Mouse (Mus musculus) activated CD4-positive, CD25-positive, alpha-beta regulatory T cell, adult 4 months (primary cell): ENCODE results near the gene Rhox3c. TPM values are rescaled to one million over a fixed set of nuclear protein-coding genes. Genes with fewer than 3 reads are reported as not detected.
"Not testable (repeated sequence)": the region's sequence is repeated elsewhere in the genome, so short reads cannot be mapped to it uniquely, and the experiment has no call there.

Experiments
- ATAC-seq: one replicate; pipeline ENCODE4 v1.8.0; 2017
- polyA plus RNA-seq, 2 experiments: library from polyadenylated mRNA; unstranded; fragments of 100-300 nt; shearing (Covaris generic); gene quantifications; one replicate each; pipeline ENCODE4 v1.2.1; 2017

The Rhox3c gene
- not detected for polyA plus RNA-seq

GRCm38 (mm10) chrX:37458285-37458684 is at the start of gene Rhox3c:
Gene Rhox3c, plus strand, starts transcription at chrX:37458585.
- not testable (repeated sequence) for ATAC-seq

GRCm38 (mm10) chrX:37411767-37412166 is 46.6 kb upstream of the Rhox3c start, which contains the start of gene Rhox2b:
Gene Rhox2b, plus strand, starts transcription at chrX:37412067.
- not testable (repeated sequence) for ATAC-seq

- not testable (repeated sequence) for ATAC-seq
These were observed 26.2 kb upstream of the Rhox3c start, which contains the start of gene Rhox4b for GRCm38 (mm10) chrX:37432194-37432593. Gene Rhox4b, plus strand, starts transcription at chrX:37432494.

- not testable (repeated sequence) for ATAC-seq
These were observed 5.0 kb upstream of the Rhox3c start, which contains the start of gene Rhox2c for GRCm38 (mm10) chrX:37453380-37453779. Gene Rhox2c, plus strand, starts transcription at chrX:37453680.

- not testable (repeated sequence) for ATAC-seq
These were observed 21.7 kb downstream of the Rhox3c start, which contains the start of gene Rhox4c for GRCm38 (mm10) chrX:37480037-37480436. Gene Rhox4c, plus strand, starts transcription at chrX:37480337.

- ATAC-seq: not testable (repeated sequence)
These were observed 55.7 kb downstream of the Rhox3c start, which contains the start of gene Rhox4d for GRCm38 (mm10) chrX:37514059-37514458. Gene Rhox4d, plus strand, starts transcription at chrX:37514359.

Other genes starting within 250 kb of the Rhox3c start
- gene Gm9, start 247.5 kb upstream of the Rhox3c start, polyA plus RNA-seq: not detected
- gene Rhox1, start 236.3 kb upstream of the Rhox3c start, polyA plus RNA-seq: not detected
- gene Rhox2a, start 213.6 kb upstream of the Rhox3c start, polyA plus RNA-seq: not detected
- not detected for gene Rhox3a, start 208.7 kb upstream of the Rhox3c start, polyA plus RNA-seq
- not detected for gene Rhox4a, start 193.2 kb upstream of the Rhox3c start, polyA plus RNA-seq
- gene Rhox3a2, start 78.6 kb upstream of the Rhox3c start, polyA plus RNA-seq: not detected
- not detected for gene Rhox4a2, start 67.7 kb upstream of the Rhox3c start, polyA plus RNA-seq
- gene Rhox2b, start 46.5 kb upstream of the Rhox3c start, polyA plus RNA-seq: not detected
- gene Rhox4b, start 26.1 kb upstream of the Rhox3c start, polyA plus RNA-seq: under 1 TPM in 1 of 2 experiments, not detected in 1; 0.33 TPM
- gene Rhox2c, start 4.9 kb upstream of the Rhox3c start, polyA plus RNA-seq: not detected
- not detected for gene Rhox4c, start 21.8 kb downstream of the Rhox3c start, polyA plus RNA-seq
- not detected for gene Rhox2d, start 34.8 kb downstream of the Rhox3c start, polyA plus RNA-seq
- under 1 TPM in 1 of 2 experiments, not detected in 1; 0.27 TPM for gene Rhox4d, start 55.8 kb downstream of the Rhox3c start, polyA plus RNA-seq
- gene Rhox2e, start 71.9 kb downstream of the Rhox3c start, polyA plus RNA-seq: not detected
- gene Rhox3e, start 83.4 kb downstream of the Rhox3c start, polyA plus RNA-seq: not detected
- not detected for gene Rhox4e, start 98.8 kb downstream of the Rhox3c start, polyA plus RNA-seq
- gene Rhox2f, start 112.8 kb downstream of the Rhox3c start, polyA plus RNA-seq: not detected
- gene Rhox3f, start 122.4 kb downstream of the Rhox3c start, polyA plus RNA-seq: not detected
- under 1 TPM in 1 of 2 experiments, not detected in 1; 0.45 TPM for gene Rhox4f, start 149.1 kb downstream of the Rhox3c start, polyA plus RNA-seq
- not detected for gene Rhox3g, start 170.0 kb downstream of the Rhox3c start, polyA plus RNA-seq
- not detected for gene Rhox2g, start 184.9 kb downstream of the Rhox3c start, polyA plus RNA-seq
- gene Rhox4g, start 192.7 kb downstream of the Rhox3c start, polyA plus RNA-seq: not detected
- gene Rhox3h, start 210.2 kb downstream of the Rhox3c start, polyA plus RNA-seq: not detected
- gene Rhox2h, start 214.7 kb downstream of the Rhox3c start, polyA plus RNA-seq: not detected